Mouse (Mus musculus): Measurements from ENCODE around the gene Fcgr4. TPM values are rescaled to one million over a fixed set of nuclear protein-coding genes. Genes with fewer than 3 reads are reported as not detected.
A peak's percentile ranks its signal among the peaks of the same experiment; 100 is the strongest.
"Not testable (repeated sequence)": the region's sequence is repeated elsewhere in the genome, so short reads cannot be mapped to it uniquely, and the experiment has no call there.

Gene Fcgr4
- 3.3 and 4.0 TPM in 2 replicates for polyA plus RNA-seq (2015; fragmentation: Nextera tagmentation; extraction: Ambion mirVana)

DNA sequence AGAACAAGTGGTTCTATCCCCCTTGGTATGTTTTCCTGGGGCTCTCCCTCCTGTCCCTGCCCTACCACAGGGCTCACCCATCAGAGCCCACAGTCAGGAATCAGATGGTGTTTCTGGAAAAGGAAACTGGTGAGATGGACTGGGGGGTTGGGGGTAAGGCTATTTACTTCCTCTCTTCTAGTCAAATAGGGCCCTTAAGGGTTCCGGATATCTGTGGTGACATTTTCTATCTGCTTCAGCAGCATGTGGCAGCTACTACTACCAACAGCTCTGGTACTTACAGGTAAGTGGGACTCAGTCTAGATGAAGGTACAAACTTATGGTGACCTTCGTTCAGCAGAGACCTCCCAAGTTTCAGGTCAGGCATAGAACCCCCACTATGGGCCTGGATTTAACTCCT is at the start of gene Fcgr4:
Fcgr4 (plus strand) TSS at position 184 of the 400 bp plus-strand sequence.
- Histone ChIP-seq H3K36me3 (ENCODE audit: insufficient read depth, low read length) (no peaks in the 10 kb centered on the region), H3K4me3 (ENCODE audit: low read depth, low read length) (no peak within 1 kb of the TSS), H3K9ac (replicated peaks; ENCODE audit: low read depth) (no peak within 1 kb of the TSS), H3K27ac (ENCODE audit: low read length) (no peak within 1 kb of the TSS), H3K27me3 (replicated peaks; ENCODE audit: insufficient read depth, low read length) (no peaks in the 10 kb centered on the region), H3K9me3 (ENCODE audit: low read length) (no peaks in the 10 kb centered on the region), H3K4me2 (replicated peaks; ENCODE audit: low read depth, low read length) (no peak within 1 kb of the TSS), H3K4me1 (ENCODE audit: insufficient read depth, low read depth, low read length) (no peaks in the 10 kb centered on the region)
- TF ChIP-seq CTCF (IDR thresholded peaks at IDR 0.05) (no peak), EP300 (IDR thresholded peaks at IDR 0.05) (no peak)
- ATAC-seq, result no peak
- WGBS, result 89% methylated on average over 2 of the region's 2 CpGs
- no peak for DNase-seq (ENCODE audit: low spot score)

DNA sequence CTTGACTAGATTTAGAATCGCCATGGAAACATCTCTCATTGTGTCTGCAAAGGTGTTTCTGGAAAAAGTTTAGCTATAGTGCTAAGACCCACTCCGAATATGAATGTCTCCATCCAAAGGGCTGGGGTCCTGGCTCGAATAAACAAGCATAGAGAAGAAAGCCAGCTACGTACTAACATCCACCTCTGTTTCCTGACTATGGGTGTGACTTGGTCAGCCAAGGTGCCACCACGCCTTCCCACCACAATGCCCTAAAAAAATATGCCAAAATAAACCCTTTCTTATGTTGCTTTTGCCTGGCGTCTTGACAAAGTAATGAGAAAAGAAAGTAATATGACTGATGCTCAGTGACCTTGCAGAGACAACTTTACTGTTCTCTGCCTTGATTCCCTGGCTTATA is 46.2 kb upstream of the Fcgr4 start:
- H3K9me3 ChIP-seq (ENCODE audit: low read length), result no peaks in the 10 kb centered on the region
- DNase-seq (ENCODE audit: low spot score) (no peak), ATAC-seq (no peak)
- H3K36me3 ChIP-seq (ENCODE audit: insufficient read depth, low read length), result no peaks in the 10 kb centered on the region
- H3K27ac ChIP-seq (ENCODE audit: low read length), result no peak overlapping the region
- H3K4me2 ChIP-seq (replicated peaks; ENCODE audit: low read depth, low read length), result no peak overlapping the region
- no peaks in the 10 kb centered on the region for H3K4me1 ChIP-seq (ENCODE audit: insufficient read depth, low read depth, low read length)
- TF ChIP-seq CTCF (IDR thresholded peaks at IDR 0.05) (no peak), EP300 (IDR thresholded peaks at IDR 0.05) (no peak)
- H3K27me3 ChIP-seq (replicated peaks; ENCODE audit: insufficient read depth, low read length), result no peaks in the 10 kb centered on the region
- no peak overlapping the region for H3K4me3 ChIP-seq (ENCODE audit: low read depth, low read length)
- H3K9ac ChIP-seq (replicated peaks; ENCODE audit: low read depth), result no peak overlapping the region
- 69% methylated on average over 6 of the region's 6 CpGs for WGBS

DNA sequence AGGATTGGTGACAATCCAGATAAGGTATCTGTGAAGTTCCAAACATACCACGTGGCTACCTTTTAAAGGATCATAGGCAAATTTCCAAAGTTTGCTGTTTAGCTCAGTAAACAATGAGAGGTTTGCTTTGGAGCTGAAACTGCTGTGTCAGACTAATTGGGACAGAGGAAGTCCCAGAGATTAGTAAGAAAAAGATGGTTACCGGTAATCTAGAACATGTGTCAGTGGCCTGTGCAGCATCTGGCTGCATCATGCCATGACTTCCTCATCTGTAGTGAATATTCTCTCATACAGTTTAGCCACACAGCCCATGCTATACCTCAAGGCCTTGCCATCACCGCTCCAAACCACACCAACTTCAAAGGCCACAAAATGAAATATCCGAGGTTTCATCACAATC is 45.8 kb upstream of the Fcgr4 start:
- TF ChIP-seq EP300 (IDR thresholded peaks at IDR 0.05), result no peak
- no peak for TF ChIP-seq CTCF (IDR thresholded peaks at IDR 0.05)
- H3K4me3 ChIP-seq (ENCODE audit: low read depth, low read length), result no peak overlapping the region
- 60% methylated on average over 4 of the region's 4 CpGs for WGBS
- H3K27ac ChIP-seq (ENCODE audit: low read length), result no peak overlapping the region
- H3K4me2 ChIP-seq (replicated peaks; ENCODE audit: low read depth, low read length), result no peak overlapping the region
- DNase-seq (ENCODE audit: low spot score) (no peak), ATAC-seq (no peak)
- no peak overlapping the region for H3K9ac ChIP-seq (replicated peaks; ENCODE audit: low read depth)
- no peaks in the 10 kb centered on the region for H3K9me3 ChIP-seq (ENCODE audit: low read length)
- H3K4me1 ChIP-seq (ENCODE audit: insufficient read depth, low read depth, low read length), result no peaks in the 10 kb centered on the region
- no peaks in the 10 kb centered on the region for H3K36me3 ChIP-seq (ENCODE audit: insufficient read depth, low read length)
- no peaks in the 10 kb centered on the region for H3K27me3 ChIP-seq (replicated peaks; ENCODE audit: insufficient read depth, low read length)

DNA sequence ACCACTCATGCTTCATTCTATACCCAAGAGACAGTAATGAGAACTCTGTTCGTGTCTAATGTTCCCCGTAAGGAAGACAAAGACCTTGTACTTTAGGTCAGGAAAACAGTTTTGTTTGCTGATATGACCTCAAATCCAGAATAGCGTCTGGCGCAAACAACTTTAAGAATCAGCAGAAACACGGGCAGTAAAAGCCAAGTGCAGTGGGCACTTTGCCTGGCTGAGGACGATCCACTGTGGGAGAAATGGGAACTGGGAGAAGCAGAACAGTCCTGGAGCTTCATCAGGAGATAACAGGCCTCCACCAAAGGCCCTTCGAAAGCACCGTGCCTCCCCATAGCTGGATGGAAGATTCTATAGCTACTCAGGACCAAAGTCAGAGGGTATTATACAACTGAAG is 44.5 kb upstream of the Fcgr4 start:
- WGBS, result 76% methylated on average over 8 of the region's 8 CpGs
- Histone ChIP-seq H3K4me3 (ENCODE audit: low read depth, low read length) (no peak overlapping the region), H3K27ac (ENCODE audit: low read length) (no peak overlapping the region), H3K9me3 (ENCODE audit: low read length) (no peaks in the 10 kb centered on the region), H3K9ac (replicated peaks; ENCODE audit: low read depth) (no peak overlapping the region), H3K36me3 (ENCODE audit: insufficient read depth, low read length) (no peaks in the 10 kb centered on the region), H3K4me2 (replicated peaks; ENCODE audit: low read depth, low read length) (no peak overlapping the region), H3K4me1 (ENCODE audit: insufficient read depth, low read depth, low read length) (no peaks in the 10 kb centered on the region), H3K27me3 (replicated peaks; ENCODE audit: insufficient read depth, low read length) (no peaks in the 10 kb centered on the region)
- DNase-seq (ENCODE audit: low spot score), result no peak
- ATAC-seq, result no peak
- TF ChIP-seq EP300 (IDR thresholded peaks at IDR 0.05), result no peak
- TF ChIP-seq CTCF (IDR thresholded peaks at IDR 0.05), result no peak

DNA sequence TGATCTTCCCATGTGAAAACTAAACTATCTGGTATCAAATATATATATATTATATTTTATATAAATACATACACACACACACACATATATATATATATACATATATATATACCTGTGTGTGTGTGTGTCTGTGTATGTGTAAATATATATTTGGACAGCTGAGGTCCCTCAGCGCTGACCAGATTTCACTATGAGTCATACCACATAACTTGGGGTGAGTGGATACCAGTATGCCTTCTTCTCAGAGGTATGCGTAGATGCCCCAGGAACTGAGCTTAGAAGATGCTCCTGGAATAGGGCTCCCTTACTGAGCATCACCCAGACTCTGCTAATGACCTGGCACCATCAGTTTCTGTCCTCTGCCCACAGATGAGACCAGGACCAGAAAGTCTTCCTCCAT is 44.0 kb upstream of the Fcgr4 start:
- no peak overlapping the region for H3K4me2 ChIP-seq (replicated peaks; ENCODE audit: low read depth, low read length)
- no peak for ATAC-seq
- H3K36me3 ChIP-seq (ENCODE audit: insufficient read depth, low read length), result no peaks in the 10 kb centered on the region
- H3K4me1 ChIP-seq (ENCODE audit: insufficient read depth, low read depth, low read length), result no peaks in the 10 kb centered on the region
- no peak for DNase-seq (ENCODE audit: low spot score)
- TF ChIP-seq CTCF (IDR thresholded peaks at IDR 0.05) (no peak), EP300 (IDR thresholded peaks at IDR 0.05) (no peak)
- no peak overlapping the region for H3K9ac ChIP-seq (replicated peaks; ENCODE audit: low read depth)
- no peak overlapping the region for H3K27ac ChIP-seq (ENCODE audit: low read length)
- 94% methylated on average over 2 of the region's 2 CpGs for WGBS
- no peak overlapping the region for H3K4me3 ChIP-seq (ENCODE audit: low read depth, low read length)
- H3K27me3 ChIP-seq (replicated peaks; ENCODE audit: insufficient read depth, low read length), result no peaks in the 10 kb centered on the region
- H3K9me3 ChIP-seq (ENCODE audit: low read length), result no peaks in the 10 kb centered on the region

DNA sequence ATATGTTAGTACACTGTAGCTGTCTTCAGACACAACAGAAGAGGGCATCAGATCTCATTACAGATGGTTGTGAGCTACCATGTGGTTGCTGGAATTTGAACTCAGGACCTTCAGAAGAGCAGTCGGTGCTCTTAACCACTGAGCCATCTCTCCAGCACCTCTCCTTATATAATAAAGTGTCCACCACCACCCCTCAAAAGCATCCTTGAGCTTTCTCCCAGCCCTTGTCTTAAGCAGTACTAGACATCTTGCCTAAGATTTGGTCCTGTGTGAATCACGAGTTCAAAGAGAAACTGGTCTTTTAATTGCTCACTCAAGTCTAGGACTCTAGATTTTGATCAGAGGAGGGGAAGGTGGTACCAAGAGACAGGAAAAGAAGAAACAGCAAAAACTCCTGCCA is 43.4 kb upstream of the Fcgr4 start:
- not testable (repeated sequence) for H3K4me1 ChIP-seq (ENCODE audit: insufficient read depth, low read depth, low read length); H3K4me2 ChIP-seq (replicated peaks; ENCODE audit: low read depth, low read length); H3K36me3 ChIP-seq (ENCODE audit: insufficient read depth, low read length); H3K4me3 ChIP-seq (ENCODE audit: low read depth, low read length); H3K9ac ChIP-seq (replicated peaks; ENCODE audit: low read depth); DNase-seq (ENCODE audit: low spot score); H3K9me3 ChIP-seq (ENCODE audit: low read length); H3K27ac ChIP-seq (ENCODE audit: low read length); ATAC-seq; H3K27me3 ChIP-seq (replicated peaks; ENCODE audit: insufficient read depth, low read length)
- WGBS, result 67% methylated on average over 2 of the region's 2 CpGs

DNA sequence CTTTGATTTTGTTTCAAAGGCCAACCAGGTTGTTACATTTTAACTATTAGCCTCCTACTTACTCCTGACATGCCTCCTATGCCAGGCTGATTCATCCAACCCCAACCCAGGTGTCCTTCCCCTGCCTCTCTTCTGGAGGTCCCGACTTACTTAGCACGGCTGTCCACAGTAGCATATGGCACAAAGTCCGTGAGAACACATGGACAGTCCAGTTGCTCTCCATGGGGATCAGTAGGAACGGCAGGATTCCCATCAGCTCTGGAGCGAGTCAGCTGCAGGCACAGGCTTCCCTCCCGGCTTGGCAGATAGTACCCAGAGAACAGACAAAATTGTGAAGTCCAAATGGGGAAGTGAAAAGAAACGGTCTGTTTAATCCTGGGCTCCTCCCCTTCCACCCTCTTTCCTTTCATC is 43.0 kb upstream of the Fcgr4 start:
- H3K36me3 ChIP-seq (ENCODE audit: insufficient read depth, low read length), result no peaks in the 10 kb centered on the region
- no peaks in the 10 kb centered on the region for H3K27me3 ChIP-seq (replicated peaks; ENCODE audit: insufficient read depth, low read length)
- DNase-seq (ENCODE audit: low spot score), result peak; percentile 25
- TF ChIP-seq CTCF (IDR thresholded peaks at IDR 0.05), result no peak
- TF ChIP-seq EP300 (IDR thresholded peaks at IDR 0.05), result no peak
- no peaks in the 10 kb centered on the region for H3K4me1 ChIP-seq (ENCODE audit: insufficient read depth, low read depth, low read length)
- H3K9me3 ChIP-seq (ENCODE audit: low read length), result no peaks in the 10 kb centered on the region
- no peak overlapping the region for H3K4me2 ChIP-seq (replicated peaks; ENCODE audit: low read depth, low read length)
- no peak overlapping the region for H3K9ac ChIP-seq (replicated peaks; ENCODE audit: low read depth)
- no peak for ATAC-seq
- WGBS, result 68% methylated on average over 7 of the region's 7 CpGs
- H3K27ac ChIP-seq (ENCODE audit: low read length), result no peak overlapping the region
- no peak overlapping the region for H3K4me3 ChIP-seq (ENCODE audit: low read depth, low read length)
